Mouse (Mus musculus): Measurements from ENCODE around the gene 4930455H04Rik.

4930455H04Rik gene

GRCm38 (mm10) chr3:116967967-116968366 lies at the start of gene 4930455H04Rik:
Gene 4930455H04Rik (plus strand): TSS chr3:116968267.
- in situ Hi-C loops (cut with MseI, MboI), result no loop called here

GRCm38 (mm10) chr3:116921535-116921934 lies 46.5 kb upstream of the 4930455H04Rik start:
- in situ Hi-C loops (cut with MseI, MboI), result loop anchor here (25.0 kb wide), 1 partner anchor 516 kb away; no protein-coding TSS in a partner anchor

GRCm38 (mm10) chr3:116923042-116923441 lies 45.0 kb upstream of the 4930455H04Rik start:
- in situ Hi-C loops (cut with MseI, MboI), result loop anchor here (25.0 kb wide), 1 partner anchor 514 kb away; no protein-coding TSS in a partner anchor

GRCm38 (mm10) chr3:116928994-116929393 lies 39.1 kb upstream of the 4930455H04Rik start:
- in situ Hi-C loops (cut with MseI, MboI), result no loop called here

GRCm38 (mm10) chr3:116933158-116933557 lies 34.9 kb upstream of the 4930455H04Rik start:
- in situ Hi-C loops (cut with MseI, MboI), result no loop called here

- in situ Hi-C loops (cut with MseI, MboI), result no loop called here
Measured at GRCm38 (mm10) chr3:116936934-116937691, 31.0 kb upstream of the 4930455H04Rik start.

- in situ Hi-C loops (cut with MseI, MboI), result no loop called here
Measured at GRCm38 (mm10) chr3:116940804-116941558, 27.1 kb upstream of the 4930455H04Rik start.

GRCm38 (mm10) chr3:116941559-116942117 lies 26.4 kb upstream of the 4930455H04Rik start:
- in situ Hi-C loops (cut with MseI, MboI), result no loop called here

GRCm38 (mm10) chr3:116942751-116943150 lies 25.3 kb upstream of the 4930455H04Rik start:
- in situ Hi-C loops (cut with MseI, MboI), result no loop called here

GRCm38 (mm10) chr3:116943422-116943821 lies 24.6 kb upstream of the 4930455H04Rik start:
- in situ Hi-C loops (cut with MseI, MboI), result no loop called here

- in situ Hi-C loops (cut with MseI, MboI), result no loop called here
Measured at GRCm38 (mm10) chr3:116946476-116946875, 21.6 kb upstream of the 4930455H04Rik start.

GRCm38 (mm10) chr3:116950665-116951115 lies 17.4 kb upstream of the 4930455H04Rik start:
- in situ Hi-C loops (cut with MseI, MboI), result no loop called here

- in situ Hi-C loops (cut with MseI, MboI), result no loop called here
Measured at GRCm38 (mm10) chr3:116951489-116951888, 16.6 kb upstream of the 4930455H04Rik start.

GRCm38 (mm10) chr3:116952242-116952899 lies 15.7 kb upstream of the 4930455H04Rik start:
- in situ Hi-C loops (cut with MseI, MboI), result no loop called here

GRCm38 (mm10) chr3:116953366-116953765 lies 14.7 kb upstream of the 4930455H04Rik start:
- in situ Hi-C loops (cut with MseI, MboI), result no loop called here

- in situ Hi-C loops (cut with MseI, MboI), result no loop called here
Measured at GRCm38 (mm10) chr3:116955061-116955460, 13.0 kb upstream of the 4930455H04Rik start.

- in situ Hi-C loops (cut with MseI, MboI), result no loop called here
Measured at GRCm38 (mm10) chr3:116960414-116960813, 7.7 kb upstream of the 4930455H04Rik start.

GRCm38 (mm10) chr3:116961354-116962142 lies 6.5 kb upstream of the 4930455H04Rik start:
- in situ Hi-C loops (cut with MseI, MboI), result no loop called here

GRCm38 (mm10) chr3:116963213-116963612 lies 4.9 kb upstream of the 4930455H04Rik start:
- in situ Hi-C loops (cut with MseI, MboI), result no loop called here

- in situ Hi-C loops (cut with MseI, MboI), result no loop called here
Measured at GRCm38 (mm10) chr3:116964426-116964825, 3.6 kb upstream of the 4930455H04Rik start.

GRCm38 (mm10) chr3:116966225-116966624 lies 1.8 kb upstream of the 4930455H04Rik start:
- in situ Hi-C loops (cut with MseI, MboI), result no loop called here

All from mouse trophoblast stem cell (cell line).